Comparison of ENCODE assay signal across 26 mouse cellular contexts in the genomic region with DNA sequence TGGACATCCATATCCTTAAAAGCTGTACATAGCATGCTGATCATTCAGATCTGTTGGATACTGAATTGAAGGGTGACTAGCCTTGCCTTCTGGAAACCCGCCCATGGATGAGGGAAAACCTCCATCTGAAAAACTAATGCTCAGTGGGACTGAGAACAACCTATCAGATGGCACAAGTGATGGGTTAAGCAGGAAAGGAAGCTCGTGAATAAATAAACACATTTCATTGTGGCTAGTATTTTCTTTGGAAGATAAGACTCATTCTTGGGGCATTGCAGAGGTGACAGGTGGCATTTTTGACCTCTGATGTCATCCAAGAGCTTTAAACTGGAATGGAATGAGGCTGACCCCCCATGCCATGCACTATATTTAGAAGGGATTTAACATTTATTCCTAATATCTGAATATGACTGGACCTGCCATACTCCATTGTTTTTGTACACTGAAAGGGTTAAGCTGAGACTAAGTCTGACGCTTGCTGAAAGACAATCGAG.
DNase-seq lines count a peak whose midpoint lies in the region; ATAC-seq and TF ChIP-seq lines count a peak whose summit lies in the region.
"Had no signal": no experiment of that assay in that cellular context is flagged by ENCODE, and none has a peak within 500 bp of the region (broad histone marks: within the 10 kb centered on the region; RNA-seq: fewer than 3 reads in every experiment).

No protein-coding gene starts in this region.

- H3K36me3 ChIP-seq in heart, embryonic 12.5 days: 0 out of 2 replicates have a peak, but pooled peaks cover 3% of the 10 kb centered on the region
- H3K36me3 ChIP-seq in heart, embryonic 11.5 days (ENCODE audit: control insufficient read depth, insufficient read depth, low read length): no peaks in the 10 kb centered on the region
- no peaks in the 10 kb centered on the region for H3K36me3 ChIP-seq in heart, embryonic 16.5 days (ENCODE audit: control insufficient read depth, insufficient read depth)
- H3K36me3 ChIP-seq in myocyte (ENCODE audit: control insufficient read depth, insufficient read depth): no peaks in the 10 kb centered on the region
- H3K36me3 ChIP-seq: embryonic facial prominence, embryonic 12.5 days; embryonic facial prominence, embryonic 15.5 days; G1E; hindbrain, embryonic 12.5 days; hindbrain, embryonic 15.5 days had no signal

- no peak; the same call in 1 of the 2 replicates for ATAC-seq in heart, embryonic 12.5 days (ENCODE audit: insufficient number of reproducible peaks, low FRiP score)
- ATAC-seq in heart, embryonic 11.5 days (replicated peaks; ENCODE audit: insufficient number of reproducible peaks, low FRiP score, low TSS enrichment): no peak
- no peak for ATAC-seq in heart, embryonic 16.5 days (replicated peaks; ENCODE audit: extremely low read depth, insufficient read depth, low FRiP score)
- ATAC-seq: forebrain, embryonic 14.5 days; forebrain, postnatal 0 days; intestine, postnatal 0 days had no signal

- no peaks in the 10 kb centered on the region for H3K79me2 ChIP-seq in myocyte (ENCODE audit: control insufficient read depth, insufficient read depth)

- TF ChIP-seq POLR2A in myocyte (IDR thresholded peaks at IDR 0.05; ENCODE audit: insufficient read length, low read depth): no peak

- H3ac ChIP-seq in myocyte (ENCODE audit: control insufficient read depth, insufficient read length): no peak overlapping the region

- H3K27ac ChIP-seq in heart, embryonic 12.5 days (ENCODE audit: poor library complexity, severe bottlenecking): 0 out of 2 replicates have a peak overlapping the region, but pooled peaks have one; percentile 4
- no peak overlapping the region for H3K27ac ChIP-seq in heart, embryonic 11.5 days (ENCODE audit: low read depth, low read length)
- H3K27ac ChIP-seq in heart, embryonic 16.5 days (ENCODE audit: low read length): 0 out of 2 replicates have a peak overlapping the region, but pooled peaks have one; percentile 2
- H3K27ac ChIP-seq: embryonic facial prominence, embryonic 12.5 days; embryonic facial prominence, embryonic 15.5 days; gastrocnemius, adult 2 months; heart, adult 2 months; hindbrain, embryonic 12.5 days; hindbrain, embryonic 15.5 days had no signal

- no peaks in the 10 kb centered on the region for H3K27me3 ChIP-seq in heart, embryonic 12.5 days (replicated peaks)
- no peaks in the 10 kb centered on the region for H3K27me3 ChIP-seq in heart, embryonic 11.5 days (ENCODE audit: control insufficient read depth, insufficient read depth, low read length)
- no peaks in the 10 kb centered on the region for H3K27me3 ChIP-seq in heart, embryonic 16.5 days (ENCODE audit: control insufficient read depth, insufficient read depth, low read length)
- H3K27me3 ChIP-seq in myocyte (ENCODE audit: control insufficient read depth, insufficient read depth, insufficient read length): no peaks in the 10 kb centered on the region
- H3K27me3 ChIP-seq: CH12.LX; embryonic facial prominence, embryonic 12.5 days; embryonic facial prominence, embryonic 15.5 days; hindbrain, embryonic 12.5 days; hindbrain, embryonic 15.5 days had no signal

- no peak for DNase-seq in heart, postnatal 36 days
- DNase-seq in Muller cell, postnatal 12 days (ENCODE audit: inconsistent ontology term): peak; percentile 27
- DNase-seq in adrenal gland, postnatal 14 days: no peak
- DNase-seq in left cerebral cortex, adult 9 months (ENCODE audit: low spot score in 2 of 2): no peak
- DNase-seq: adrenal gland, postnatal 10 days; cerebellum, adult 11 months; cerebellum, adult 2 months; cerebellum, adult 9-11 months; cerebellum, postnatal 25 days; forebrain, postnatal 0 days; gastrocnemius, adult 2 months; gastrocnemius, postnatal 14 days; heart, adult 2 months; kidney, adult 2 months had no signal

- H3K4me3 ChIP-seq in heart, embryonic 12.5 days: no peak overlapping the region
- no peak overlapping the region for H3K4me3 ChIP-seq in heart, embryonic 11.5 days (ENCODE audit: low read depth, low read length)
- H3K4me3 ChIP-seq in heart, embryonic 16.5 days (ENCODE audit: low read length): no peak overlapping the region
- no peak overlapping the region for H3K4me3 ChIP-seq in myocyte
- H3K4me3 ChIP-seq: embryonic facial prominence, embryonic 12.5 days; embryonic facial prominence, embryonic 15.5 days; gastrocnemius, adult 2 months; heart, adult 2 months; hindbrain, embryonic 12.5 days; hindbrain, embryonic 15.5 days had no signal

- intact Hi-C loops in heart, postnatal 36 days (cut with DNase I): no loop called here

- H3K4me1 ChIP-seq in heart, embryonic 12.5 days (replicated peaks): peaks cover 43% of the 10 kb centered on the region
- H3K4me1 ChIP-seq in heart, embryonic 11.5 days (ENCODE audit: control insufficient read depth, insufficient read depth, low read length): peaks cover 21% of the 10 kb centered on the region; the same call in 1 of the 2 replicates
- H3K4me1 ChIP-seq in heart, embryonic 16.5 days (ENCODE audit: control insufficient read depth, insufficient read depth, low read length): peaks cover 34% of the 10 kb centered on the region
- H3K4me1 ChIP-seq: hindbrain, embryonic 15.5 days had no signal

- 43% methylated on average over 4 of the region's 4 CpGs for WGBS in heart, embryonic 12.5 days
- WGBS in heart, embryonic 11.5 days (ENCODE audit: insufficient replicate concordance): 45% methylated on average over 4 of the region's 4 CpGs
- 45% methylated on average over 4 of the region's 4 CpGs for WGBS in heart, embryonic 16.5 days

- no peak overlapping the region for H3K4me2 ChIP-seq in heart, embryonic 12.5 days
- no peak overlapping the region for H3K4me2 ChIP-seq in heart, embryonic 11.5 days
- H3K4me2 ChIP-seq in heart, embryonic 16.5 days (ENCODE audit: low read depth, low read length): no peak overlapping the region
- no peak overlapping the region for H3K4me2 ChIP-seq in myocyte (ENCODE audit: low read depth)
- H3K4me2 ChIP-seq: embryonic facial prominence, embryonic 12.5 days; embryonic facial prominence, embryonic 15.5 days; hindbrain, embryonic 12.5 days; hindbrain, embryonic 15.5 days had no signal

- H3K9me3 ChIP-seq in heart, embryonic 12.5 days (replicated peaks): no peaks in the 10 kb centered on the region
- no peaks in the 10 kb centered on the region for H3K9me3 ChIP-seq in heart, embryonic 11.5 days (replicated peaks; ENCODE audit: control insufficient read depth, low read length)
- no peaks in the 10 kb centered on the region for H3K9me3 ChIP-seq in heart, embryonic 16.5 days (replicated peaks; ENCODE audit: control insufficient read depth, low read length)
- H3K9me3 ChIP-seq: embryonic facial prominence, embryonic 12.5 days; embryonic facial prominence, embryonic 15.5 days; G1E; hindbrain, embryonic 12.5 days; hindbrain, embryonic 15.5 days had no signal

- no peak overlapping the region for H3K9ac ChIP-seq in heart, embryonic 12.5 days
- H3K9ac ChIP-seq in heart, embryonic 11.5 days (ENCODE audit: low read depth, low read length): no peak overlapping the region
- H3K9ac ChIP-seq in heart, embryonic 16.5 days (ENCODE audit: low read length): no peak overlapping the region
- H3K9ac ChIP-seq: embryonic facial prominence, embryonic 12.5 days; embryonic facial prominence, embryonic 15.5 days; forebrain, postnatal 0 days; hindbrain, embryonic 12.5 days; hindbrain, embryonic 15.5 days had no signal

TF ChIP-seq in myocyte, 11 proteins besides CTCF, POLR2A, EP300 and RAD21:
- no peak for TF ChIP-seq MYOG (IDR thresholded peaks at IDR 0.05; ENCODE audit: control insufficient read depth in 1 of 3, insufficient read depth in 1 of 3, insufficient read length in 2 of 3, low read depth in 2 of 3)
- TF ChIP-seq MYOD1 (IDR thresholded peaks at IDR 0.05; ENCODE audit: control insufficient read depth in 1 of 3, insufficient read length in 2 of 3, low read depth in 2 of 3): peak in 2 of 3 experiments; percentile 27 to 28
